Mouse (Mus musculus): ENCODE measurements around the gene Fgfr2. TPM values are rescaled to one million over a fixed set of nuclear protein-coding genes. Genes with fewer than 3 reads are reported as not detected.

Gene Fgfr2
- polyA plus RNA-seq, 1 experiment, result 14.7 TPM

- Histone ChIP-seq H3K27me3 (ENCODE audit: control insufficient read depth, insufficient read depth, low read length) (no peaks in the 10 kb centered on the region), H3K4me3 (ENCODE audit: low read depth, low read length) (no peak overlapping the region), H3K27ac (ENCODE audit: insufficient read depth, low read depth, low read length) (peak overlapping the region; percentile 51), H3K36me3 (ENCODE audit: control insufficient read depth, insufficient read depth, low read length) (no peaks in the 10 kb centered on the region), H3K4me1 (ENCODE audit: control insufficient read depth, insufficient read depth, insufficient read length, low read length) (peaks cover 24% of the 10 kb centered on the region; the same call in 1 of the 2 replicates)
- 67% methylated on average over 8 of the region's 8 CpGs for WGBS
- no peak for TF ChIP-seq POLR2A (IDR thresholded peaks at IDR 0.05; ENCODE audit: low read depth, low read length)
- TF ChIP-seq CTCF (IDR thresholded peaks at IDR 0.05; ENCODE audit: extremely low read depth, insufficient read length, insufficient replicate concordance, low read depth, low read length), result no peak
Measured at GRCm38 (mm10) chr7:132302508-132303241, 820.5 kb downstream of the Fgfr2 start.

- H3K27ac ChIP-seq (ENCODE audit: insufficient read depth, low read depth, low read length), result no peak overlapping the region
- no peak for TF ChIP-seq POLR2A (IDR thresholded peaks at IDR 0.05; ENCODE audit: low read depth, low read length)
- no peak for TF ChIP-seq CTCF (IDR thresholded peaks at IDR 0.05; ENCODE audit: extremely low read depth, insufficient read length, insufficient replicate concordance, low read depth, low read length)
- H3K36me3 ChIP-seq (ENCODE audit: control insufficient read depth, insufficient read depth, low read length), result no peaks in the 10 kb centered on the region
- peaks cover 18% of the 10 kb centered on the region; the same call in 1 of the 2 replicates for H3K4me1 ChIP-seq (ENCODE audit: control insufficient read depth, insufficient read depth, insufficient read length, low read length)
- H3K27me3 ChIP-seq (ENCODE audit: control insufficient read depth, insufficient read depth, low read length), result no peaks in the 10 kb centered on the region
- WGBS, result 18% methylated on average over 5 of the region's 5 CpGs
- H3K4me3 ChIP-seq (ENCODE audit: low read depth, low read length), result no peak overlapping the region
Measured at GRCm38 (mm10) chr7:132299661-132300210, 823.4 kb downstream of the Fgfr2 start.

DNA sequence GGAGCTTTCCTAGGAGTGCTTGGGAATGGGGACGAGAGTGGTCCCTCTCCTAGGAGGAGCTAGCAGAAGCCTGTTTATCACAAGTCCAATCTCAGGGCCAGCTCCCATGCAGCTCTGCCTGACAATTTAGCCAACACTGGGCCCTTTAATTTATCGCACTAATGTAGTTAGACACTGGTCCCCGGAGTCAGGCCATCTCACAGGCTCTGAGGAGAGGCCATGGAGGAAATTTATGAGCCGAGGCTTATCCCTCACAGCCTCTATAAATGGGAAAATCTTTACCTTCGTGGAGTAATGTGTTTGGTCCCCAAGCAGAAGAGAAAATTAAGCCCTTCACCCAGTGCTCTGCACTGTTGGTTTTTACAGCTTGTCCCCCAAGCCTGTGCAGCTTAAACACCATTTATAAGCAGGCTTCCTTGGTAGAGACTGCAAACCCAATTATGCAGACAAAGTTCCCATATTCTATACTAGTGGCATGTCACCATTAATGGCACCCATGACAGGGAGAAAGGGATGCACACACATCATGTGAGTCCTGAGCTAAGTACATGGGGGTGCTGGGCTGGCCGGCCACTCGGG lies 824.6 kb downstream of the Fgfr2 start:
- TF ChIP-seq POLR2A (IDR thresholded peaks at IDR 0.05; ENCODE audit: low read depth, low read length), result no peak
- TF ChIP-seq CTCF (IDR thresholded peaks at IDR 0.05; ENCODE audit: extremely low read depth, insufficient read length, insufficient replicate concordance, low read depth, low read length), result no peak
- Histone ChIP-seq H3K27ac (ENCODE audit: insufficient read depth, low read depth, low read length) (no peak overlapping the region), H3K27me3 (ENCODE audit: control insufficient read depth, insufficient read depth, low read length) (no peaks in the 10 kb centered on the region), H3K4me3 (ENCODE audit: low read depth, low read length) (no peak overlapping the region), H3K36me3 (ENCODE audit: control insufficient read depth, insufficient read depth, low read length) (no peaks in the 10 kb centered on the region), H3K4me1 (ENCODE audit: control insufficient read depth, insufficient read depth, insufficient read length, low read length) (peaks cover 10% of the 10 kb centered on the region; the same call in 1 of the 2 replicates)
- 91% methylated on average over 7 of the region's 7 CpGs for WGBS

DNA sequence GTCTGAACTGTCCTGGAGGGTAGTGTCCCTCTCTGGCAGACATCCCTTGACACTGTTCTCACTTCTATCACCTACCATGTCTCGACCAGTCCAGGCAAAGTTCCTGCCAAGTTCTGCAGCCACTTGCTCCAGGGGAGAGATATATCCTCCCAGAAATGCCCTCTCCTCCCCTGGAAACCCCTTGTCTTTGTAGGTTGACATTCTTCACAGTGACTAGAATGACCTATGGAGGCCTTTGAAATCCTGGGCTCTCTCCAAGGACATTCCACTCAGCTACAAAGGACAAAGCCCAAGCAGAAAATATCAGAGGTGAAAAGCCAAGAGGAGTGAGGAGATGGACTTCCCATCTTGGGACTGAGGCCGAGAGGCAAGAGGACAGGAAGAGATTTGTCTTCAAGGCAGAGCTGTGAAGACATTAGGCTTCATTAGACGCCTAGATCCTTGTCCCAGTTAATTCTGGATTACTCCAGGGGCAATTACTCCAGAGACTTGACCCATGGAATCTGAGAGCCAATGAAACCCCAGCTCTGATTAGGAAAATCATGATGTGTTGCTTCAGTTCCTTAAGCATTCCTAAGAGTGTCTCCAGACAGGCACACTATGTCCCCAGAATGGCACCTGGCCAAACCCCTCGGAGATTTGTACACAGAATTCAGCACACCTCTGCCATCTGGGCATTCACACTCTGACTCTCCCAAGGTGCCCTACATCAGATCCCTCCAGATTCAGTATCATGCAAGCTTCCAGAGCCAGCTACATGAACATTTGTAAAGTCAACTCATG lies 826.3 kb downstream of the Fgfr2 start:
- no peak overlapping the region for H3K27ac ChIP-seq (ENCODE audit: insufficient read depth, low read depth, low read length)
- H3K4me1 ChIP-seq (ENCODE audit: control insufficient read depth, insufficient read depth, insufficient read length, low read length), result peaks cover 5% of the 10 kb centered on the region; the same call in 1 of the 2 replicates
- H3K36me3 ChIP-seq (ENCODE audit: control insufficient read depth, insufficient read depth, low read length), result no peaks in the 10 kb centered on the region
- no peak overlapping the region for H3K4me3 ChIP-seq (ENCODE audit: low read depth, low read length)
- H3K27me3 ChIP-seq (ENCODE audit: control insufficient read depth, insufficient read depth, low read length), result no peaks in the 10 kb centered on the region
- WGBS, result 67% methylated on average over 4 of the region's 4 CpGs
- TF ChIP-seq CTCF (IDR thresholded peaks at IDR 0.05; ENCODE audit: extremely low read depth, insufficient read length, insufficient replicate concordance, low read depth, low read length) (no peak), POLR2A (IDR thresholded peaks at IDR 0.05; ENCODE audit: low read depth, low read length) (no peak)

- WGBS, result 66% methylated on average over 3 of the region's 3 CpGs
- no peak for TF ChIP-seq POLR2A (IDR thresholded peaks at IDR 0.05; ENCODE audit: low read depth, low read length)
- TF ChIP-seq CTCF (IDR thresholded peaks at IDR 0.05; ENCODE audit: extremely low read depth, insufficient read length, insufficient replicate concordance, low read depth, low read length), result no peak
Measured at GRCm38 (mm10) chr7:132296132-132296531, 827.0 kb downstream of the Fgfr2 start.

GRCm38 (mm10) chr7:132287340-132287664 lies 835.8 kb downstream of the Fgfr2 start:
- H3K27ac ChIP-seq (ENCODE audit: insufficient read depth, low read depth, low read length), result peak overlapping the region; percentile 50
- H3K27me3 ChIP-seq (ENCODE audit: control insufficient read depth, insufficient read depth, low read length), result no peaks in the 10 kb centered on the region
- no peak for TF ChIP-seq POLR2A (IDR thresholded peaks at IDR 0.05; ENCODE audit: low read depth, low read length)
- TF ChIP-seq CTCF (IDR thresholded peaks at IDR 0.05; ENCODE audit: extremely low read depth, insufficient read length, insufficient replicate concordance, low read depth, low read length), result no peak
- WGBS, result 57% methylated on average over 3 of the region's 3 CpGs
- peaks cover 31% of the 10 kb centered on the region for H3K4me1 ChIP-seq (ENCODE audit: control insufficient read depth, insufficient read depth, insufficient read length, low read length)
- H3K36me3 ChIP-seq (ENCODE audit: control insufficient read depth, insufficient read depth, low read length), result no peaks in the 10 kb centered on the region
- no peak overlapping the region for H3K4me3 ChIP-seq (ENCODE audit: low read depth, low read length)

More at GRCm38 (mm10) chr7:132296132-132296531, 827.0 kb downstream of the Fgfr2 start:
- H3K4me1 ChIP-seq (ENCODE audit: control insufficient read depth, insufficient read depth, insufficient read length, low read length), result peaks cover 5% of the 10 kb centered on the region; the same call in 1 of the 2 replicates
- no peak overlapping the region for H3K4me3 ChIP-seq (ENCODE audit: low read depth, low read length)
- no peaks in the 10 kb centered on the region for H3K27me3 ChIP-seq (ENCODE audit: control insufficient read depth, insufficient read depth, low read length)
- no peaks in the 10 kb centered on the region for H3K36me3 ChIP-seq (ENCODE audit: control insufficient read depth, insufficient read depth, low read length)
- no peak overlapping the region for H3K27ac ChIP-seq (ENCODE audit: insufficient read depth, low read depth, low read length)

Measured in small intestine, adult 2 months (tissue).